Mouse (Mus musculus) MEL (cell line): ENCODE results near the gene Emsy. TPM values are rescaled to one million over a fixed set of nuclear protein-coding genes. Genes with fewer than 3 reads are reported as not detected.

ENCODE experiments used
- DNase-seq: peaks from one replicate; pipeline ENCODE4 v3.0.0; 2011; ENCODE audit warnings: low read depth, low spot score
- H3K27ac ChIP-seq: 2 replicates; pipeline ENCODE4 v1.5.1; 2012; ENCODE audit warnings: low read depth, mild to moderate bottlenecking, control low read depth, low read length, moderate library complexity; ENCODE audit not compliant: control insufficient read depth
- H3K27me3 ChIP-seq, 2 experiments: fragments of 150-350 bp in 1 of 2; sonication (generic) in 1 of 2; 2 replicates each; pipeline ENCODE4 v1.6.1; 2012; ENCODE audit warnings: low read length in 2 of 2, mild to moderate bottlenecking in 2 of 2, improper control_type of control experiment in 1 of 2, moderate library complexity in 1 of 2; ENCODE audit not compliant: insufficient read depth in 2 of 2, control insufficient read depth in 1 of 2
- H3K36me3 ChIP-seq, 2 experiments: 2 replicates each; pipeline ENCODE4 v1.6.1; 2012 to 2014; ENCODE audit warnings: low read length in 2 of 2, improper control_type of control experiment in 1 of 2, inconsistent platforms in 1 of 2, mild to moderate bottlenecking in 1 of 2; ENCODE audit not compliant: insufficient read depth in 2 of 2, control insufficient read depth in 1 of 2
- H3K4me1 ChIP-seq, 2 experiments: fragments of 150-350 bp in 1 of 2; sonication (generic) in 1 of 2; 2 replicates each; pipeline ENCODE4 v1.6.1; 2012; ENCODE audit warnings: low read length in 2 of 2, improper control_type of control experiment in 1 of 2, mild to moderate bottlenecking in 1 of 2; ENCODE audit not compliant: insufficient read depth in 2 of 2, control insufficient read depth in 1 of 2
- H3K4me3 ChIP-seq, 2 experiments: fragments of 150-350 bp in 1 of 2; sonication (generic) in 1 of 2; 2 replicates each; pipeline ENCODE4 v1.5.1; 2012; ENCODE audit warnings: low read depth in 2 of 2, low read length in 2 of 2, mild to moderate bottlenecking in 2 of 2, moderate library complexity in 2 of 2, control low read depth in 1 of 2, improper control_type of control experiment in 1 of 2; ENCODE audit not compliant: control insufficient read depth in 1 of 2, insufficient read depth in 1 of 2
- H3K79me2 ChIP-seq: 2 replicates; pipeline ENCODE4 v1.6.1; 2012; ENCODE audit warnings: mild to moderate bottlenecking, low read length, moderate library complexity; ENCODE audit not compliant: control insufficient read depth, poor library complexity, insufficient read depth
- H3K9ac ChIP-seq: 2 replicates; pipeline ENCODE4 v1.6.1; 2012; ENCODE audit warnings: low read depth, mild to moderate bottlenecking, control low read depth, low read length, moderate library complexity; ENCODE audit not compliant: control insufficient read depth, poor library complexity, severe bottlenecking
- H3K9me3 ChIP-seq: fragments of 150-350 bp; sonication (generic); replicated peaks from 2 replicates; pipeline ENCODE4 v1.6.1; 2012; ENCODE audit warnings: mild to moderate bottlenecking, low read length, improper control_type of control experiment, moderate library complexity; ENCODE audit not compliant: insufficient read depth
- BHLHE40 ChIP-seq: IDR thresholded peaks from 2 replicates; pipeline ENCODE4 v1.6.1; 2012; ENCODE audit warnings: low read depth, mild to moderate bottlenecking, inconsistent platforms, low read length, improper control_type of control experiment, borderline replicate concordance
- CHD1 ChIP-seq: IDR thresholded peaks from 2 replicates; pipeline ENCODE4 v1.6.1; 2012; ENCODE audit warnings: low read depth, mild to moderate bottlenecking, inconsistent platforms, low read length, improper control_type of control experiment
- CTCF ChIP-seq, 3 experiments: IDR thresholded peaks in 2 of 3; conservative IDR thresholded peaks in 1 of 3; 2 replicates each; pipeline ENCODE4 v1.5.1; 2011 to 2012; ENCODE audit warnings: low read length in 3 of 3, low read depth in 2 of 3, mild to moderate bottlenecking in 2 of 3, improper control_type of control experiment in 1 of 3, inconsistent platforms in 1 of 3, mixed read lengths in 1 of 3, moderate library complexity in 1 of 3; ENCODE audit not compliant: control insufficient read depth in 1 of 3, insufficient read depth in 1 of 3, poor library complexity in 1 of 3, severe bottlenecking in 1 of 3
- E2F4 ChIP-seq: IDR thresholded peaks from 2 replicates; pipeline ENCODE4 v1.6.1; 2011; ENCODE audit warnings: low read depth, low read length, improper control_type of control experiment, borderline replicate concordance
- ELF1 ChIP-seq: IDR thresholded peaks from 2 replicates; pipeline ENCODE4 v1.6.1; 2014; ENCODE audit warnings: low read depth, mild to moderate bottlenecking, inconsistent platforms, low read length, improper control_type of control experiment, moderate library complexity
- EP300 ChIP-seq, 2 experiments: IDR thresholded peaks; 2 replicates each; pipeline ENCODE4 v1.6.1; 2011; ENCODE audit warnings: improper control_type of control experiment in 2 of 2, low read length in 2 of 2, low read depth in 1 of 2, mild to moderate bottlenecking in 1 of 2
- ETS1 ChIP-seq: IDR thresholded peaks from 2 replicates; pipeline ENCODE4 v1.6.1; 2012; ENCODE audit warnings: low read depth, mild to moderate bottlenecking, inconsistent platforms, low read length, improper control_type of control experiment, moderate library complexity
- GABPA ChIP-seq: IDR thresholded peaks from 2 replicates; pipeline ENCODE4 v1.6.1; 2012; ENCODE audit warnings: low read depth, mild to moderate bottlenecking, inconsistent platforms, low read length, improper control_type of control experiment, moderate library complexity
- JUND ChIP-seq: IDR thresholded peaks from 2 replicates; pipeline ENCODE4 v1.6.1; 2011; ENCODE audit warnings: low read depth, mild to moderate bottlenecking, improper control_type of control experiment, low read length
- KAT2A ChIP-seq: conservative IDR thresholded peaks from 2 replicates; pipeline ENCODE4 v1.6.1; 2012; ENCODE audit warnings: low read depth, low read length, improper control_type of control experiment, inconsistent platforms
- MAFK ChIP-seq: IDR thresholded peaks from 2 replicates; pipeline ENCODE4 v1.6.1; 2011; ENCODE audit warnings: low read depth, mild to moderate bottlenecking, low read length, improper control_type of control experiment, borderline replicate concordance
- MAX ChIP-seq: IDR thresholded peaks from 2 replicates; pipeline ENCODE4 v1.6.1; 2011; ENCODE audit warnings: low read length, improper control_type of control experiment
- MAZ ChIP-seq: IDR thresholded peaks from 2 replicates; pipeline ENCODE4 v1.6.1; 2012; ENCODE audit warnings: low read depth, mild to moderate bottlenecking, inconsistent platforms, low read length, improper control_type of control experiment
- MEF2A ChIP-seq: IDR thresholded peaks from 2 replicates; pipeline ENCODE4 v1.6.1; 2014; ENCODE audit warnings: low read depth, mild to moderate bottlenecking, inconsistent platforms, low read length, improper control_type of control experiment; ENCODE audit not compliant: poor library complexity, insufficient replicate concordance, severe bottlenecking; ENCODE audit errors: extremely low read depth
- MYB ChIP-seq: IDR thresholded peaks from 2 replicates; pipeline ENCODE4 v1.6.1; 2011; ENCODE audit warnings: mild to moderate bottlenecking, low read depth, low read length, improper control_type of control experiment
- NELFE ChIP-seq: IDR thresholded peaks from 2 replicates; pipeline ENCODE4 v1.6.1; 2011; ENCODE audit warnings: low read depth, low read length, improper control_type of control experiment
- POLR2AphosphoS2 ChIP-seq: IDR thresholded peaks from 2 replicates; pipeline ENCODE4 v1.6.1; 2011; ENCODE audit warnings: low read length, improper control_type of control experiment
- POLR2AphosphoS5 ChIP-seq: IDR thresholded peaks from 2 replicates; pipeline ENCODE4 v1.6.1; 2012; ENCODE audit warnings: low read depth, borderline replicate concordance, mild to moderate bottlenecking, inconsistent platforms, low read length, moderate library complexity, mixed read lengths
- SMC3 ChIP-seq: IDR thresholded peaks from 2 replicates; pipeline ENCODE4 v1.6.1; 2011; ENCODE audit warnings: low read depth, low read length, improper control_type of control experiment
- TCF12 ChIP-seq: IDR thresholded peaks from 2 replicates; pipeline ENCODE4 v1.6.1; 2014; ENCODE audit warnings: low read depth, mild to moderate bottlenecking, inconsistent platforms, low read length, improper control_type of control experiment, moderate library complexity
- UBTF ChIP-seq: IDR thresholded peaks from 2 replicates; pipeline ENCODE4 v1.6.1; 2012; ENCODE audit warnings: low read depth, mild to moderate bottlenecking, inconsistent platforms, low read length, improper control_type of control experiment, moderate library complexity, borderline replicate concordance; ENCODE audit not compliant: insufficient read depth
- USF1 ChIP-seq: IDR thresholded peaks from 2 replicates; pipeline ENCODE4 v1.6.1; 2014; ENCODE audit warnings: low read depth, mild to moderate bottlenecking, inconsistent platforms, low read length, improper control_type of control experiment, moderate library complexity
- USF2 ChIP-seq, 2 experiments: IDR thresholded peaks; 2 replicates each; pipeline ENCODE4 v1.6.1; 2011 to 2012; ENCODE audit warnings: improper control_type of control experiment in 2 of 2, low read length in 2 of 2, borderline replicate concordance in 1 of 2, inconsistent platforms in 1 of 2, low read depth in 1 of 2, mild to moderate bottlenecking in 1 of 2; ENCODE audit not compliant: insufficient read depth in 1 of 2
- ZC3H11A ChIP-seq: IDR thresholded peaks from 2 replicates; pipeline ENCODE4 v1.6.1; 2012; ENCODE audit warnings: low read depth, mild to moderate bottlenecking, inconsistent platforms, low read length, improper control_type of control experiment
- ZKSCAN1 ChIP-seq: IDR thresholded peaks from 2 replicates; pipeline ENCODE4 v1.6.1; 2012; ENCODE audit warnings: low read depth, mild to moderate bottlenecking, inconsistent platforms, low read length, improper control_type of control experiment, moderate library complexity
- ZMIZ1 ChIP-seq: IDR thresholded peaks from 2 replicates; pipeline ENCODE4 v1.6.1; 2012; ENCODE audit warnings: low read depth, mild to moderate bottlenecking, inconsistent platforms, low read length, improper control_type of control experiment, moderate library complexity
- ZNF384 ChIP-seq: IDR thresholded peaks from 2 replicates; pipeline ENCODE4 v1.6.1; 2012; ENCODE audit warnings: low read depth, mild to moderate bottlenecking, inconsistent platforms, low read length, improper control_type of control experiment
- polyA plus RNA-seq, 2 experiments: library from polyadenylated mRNA; stranded (reverse) in 1 of 2; unstranded in 1 of 2; fragments of >175 nt in 1 of 2; fragments of >200 nt in 1 of 2; gene quantifications; 2 replicates each; pipeline versions ENCODE4 v1.2.1 to v1.2.4; 2012; ENCODE audit warnings: low replicate concordance in 2 of 2, low read depth in 1 of 2; ENCODE audit not compliant: insufficient read length in 2 of 2, insufficient read depth in 1 of 2, missing spikeins in 1 of 2
- total RNA-seq: library from RNA; depleted of rRNA; stranded (reverse); fragments of 300-350 nt; gene quantifications from 2 replicates; pipeline ENCODE4 v1.2.3, GENCODE M21; 2012

The Emsy gene
- total and polyA plus RNA-seq, 3 experiments: 10.2 to 24.1 TPM; not detected in 1

- TF ChIP-seq ZKSCAN1: no peak
Observed at GRCm38 (mm10) chr7:98694046-98694445, 37.5 kb upstream of the Emsy start (continued).

GRCm38 (mm10) chr7:98692761-98693546, 36.4 kb upstream of the Emsy start:
- no peaks in the 10 kb centered on the region for H3K9me3 ChIP-seq
- H3K4me1 ChIP-seq: peaks cover 0 to 24% of the 10 kb centered on the region in 2 experiments; a peak in 2 of 4 replicates

GRCm38 (mm10) chr7:98690831-98691230, 34.2 kb upstream of the Emsy start:
- H3K9ac ChIP-seq: peak overlapping the region; percentile 60
- H3K27me3 ChIP-seq: no peaks in the 10 kb centered on the region
- TF ChIP-seq KAT2A: no peak
- TF ChIP-seq ZNF384: no peak
- no peak for TF ChIP-seq MAFK
- TF ChIP-seq ETS1: no peak
- no peak for TF ChIP-seq TCF12
- TF ChIP-seq POLR2AphosphoS2: peak; percentile 62; the same call in 1 of the 2 replicates
- no peak for TF ChIP-seq ZC3H11A
- TF ChIP-seq MAX: 0 out of 2 replicates have a peak, but pooled peaks have one; percentile 43
- TF ChIP-seq ZMIZ1: peak; percentile 39; the same call in 1 of the 2 replicates
- TF ChIP-seq SMC3: no peak
- no peak for TF ChIP-seq EP300 (IDR thresholded peaks at IDR 0.05; ENCODE audit: low read depth in 1 of 2, low read length in 2 of 2)
- TF ChIP-seq ELF1: no peak
- TF ChIP-seq NELFE: peak; percentile 81
- no peak for TF ChIP-seq UBTF
- TF ChIP-seq MAZ: no peak
- no peak for TF ChIP-seq USF2 (IDR thresholded peaks at IDR 0.05; ENCODE audit: borderline replicate concordance in 1 of 2, insufficient read depth in 1 of 2, low read depth in 1 of 2, low read length in 2 of 2)
- TF ChIP-seq CTCF (IDR thresholded peaks at IDR 0.05 in 2 of 3, conservative IDR thresholded peaks at IDR 0.05 in 1 of 3; ENCODE audit: control insufficient read depth in 1 of 3, insufficient read depth in 1 of 3, low read depth in 2 of 3, low read length in 3 of 3, poor library complexity in 1 of 3, severe bottlenecking in 1 of 3): no peak
- no peak for TF ChIP-seq BHLHE40
- no peak for TF ChIP-seq POLR2AphosphoS5
- no peak for TF ChIP-seq MYB
- no peak for TF ChIP-seq JUND
- TF ChIP-seq MEF2A: no peak
- no peak for TF ChIP-seq CHD1
- TF ChIP-seq GABPA: no peak
- no peak for TF ChIP-seq USF1

More at GRCm38 (mm10) chr7:98692761-98693546, 36.4 kb upstream of the Emsy start:
- Histone ChIP-seq H3K79me2 (peaks cover 5% of the 10 kb centered on the region), H3K9ac (no peak overlapping the region), H3K36me3 (peaks cover 0 to 27% of the 10 kb centered on the region in 2 experiments; a peak in 2 of 4 replicates), H3K4me3 (no peak overlapping the region), H3K27me3 (no peaks in the 10 kb centered on the region), H3K27ac (peak overlapping the region; percentile 7; the same call in 1 of the 2 replicates)
- peak; percentile 26 for DNase-seq
- TF ChIP-seq CTCF (IDR thresholded peaks at IDR 0.05 in 2 of 3, conservative IDR thresholded peaks at IDR 0.05 in 1 of 3; ENCODE audit: control insufficient read depth in 1 of 3, insufficient read depth in 1 of 3, low read depth in 2 of 3, low read length in 3 of 3, poor library complexity in 1 of 3, severe bottlenecking in 1 of 3) (0 out of 6 replicates have a peak, but pooled peaks of 1 of the 3 experiments have one; percentile 4), E2F4 (no peak)
- TF ChIP-seq, all 39 proteins: peak for 1

More at GRCm38 (mm10) chr7:98690831-98691230, 34.2 kb upstream of the Emsy start:
- peaks cover 5% of the 10 kb centered on the region for H3K79me2 ChIP-seq
- peak overlapping the region; percentile 11 for H3K27ac ChIP-seq
- peak; percentile 84 for DNase-seq
- H3K4me3 ChIP-seq: peak overlapping the region; percentile 70
- H3K9me3 ChIP-seq: no peaks in the 10 kb centered on the region
- peaks cover 0 to 27% of the 10 kb centered on the region in 2 experiments; a peak in 2 of 4 replicates for H3K36me3 ChIP-seq
- peaks cover 0 to 24% of the 10 kb centered on the region in 2 experiments; a peak in 2 of 4 replicates for H3K4me1 ChIP-seq
